Mouse (Mus musculus) right cerebral cortex, postnatal 4 days (tissue): ENCODE measurements around the gene Lrp4.
"Not testable (repeated sequence)": the region's sequence is repeated elsewhere in the genome, so short reads cannot be mapped to it uniquely, and the experiment has no call there.

Experiments
- DNase-seq: peaks from one replicate; pipeline ENCODE4 v3.0.0-alpha.2; 2022

Gene Lrp4

GRCm38 (mm10) chr2:91454434-91454833 is 2.9 kb upstream of the Lrp4 start:
- DNase-seq, result no peak

- no peak for DNase-seq
Observed at GRCm38 (mm10) chr2:91455826-91456225, 1.5 kb upstream of the Lrp4 start.

GRCm38 (mm10) chr2:91456491-91457100 is 715 bp upstream of the Lrp4 start:
- DNase-seq, result no peak

GRCm38 (mm10) chr2:91457656-91458251 is 443 bp downstream of the Lrp4 start:
- peak; percentile 23 for DNase-seq

- peak; percentile 25 for DNase-seq
Observed at GRCm38 (mm10) chr2:91458252-91458672, 951 bp downstream of the Lrp4 start.

DNA sequence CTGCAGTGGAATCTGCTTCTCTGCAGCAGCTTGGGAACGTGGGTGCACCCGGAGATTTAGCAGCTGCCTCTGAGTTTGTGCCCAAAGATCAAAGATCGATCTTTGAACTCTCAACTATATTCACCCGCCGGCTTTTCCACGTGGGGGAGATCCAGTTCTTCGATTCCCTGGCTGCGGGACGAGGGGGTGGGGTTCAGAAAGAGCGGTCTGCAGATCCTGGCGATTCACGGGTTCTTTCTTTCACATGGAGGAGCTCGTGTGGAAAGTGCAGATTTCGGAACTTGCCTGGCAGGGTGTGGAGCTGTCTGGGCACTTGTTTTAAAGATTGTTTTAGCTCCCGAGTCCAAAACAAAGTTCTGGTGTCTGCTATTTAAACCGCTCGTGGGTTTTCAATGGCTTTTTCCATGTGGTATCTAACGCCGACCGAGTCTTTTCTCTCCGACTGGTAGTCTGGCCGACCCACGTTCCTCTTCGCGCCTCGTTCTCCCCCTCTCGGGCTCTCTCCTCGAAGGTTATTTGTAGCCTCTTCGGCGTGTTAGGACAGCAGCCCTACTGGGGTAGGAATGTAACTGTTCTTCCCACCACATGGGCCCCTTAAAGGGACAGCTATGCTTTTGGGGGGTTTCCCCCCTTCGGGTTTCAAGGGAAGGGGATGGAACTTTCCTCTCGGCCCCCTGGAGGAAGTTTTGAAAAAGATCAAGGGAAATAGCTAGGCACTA is 1.5 kb downstream of the Lrp4 start:
- peak; percentile 20 for DNase-seq

GRCm38 (mm10) chr2:91460076-91460475 is 2.8 kb downstream of the Lrp4 start:
- DNase-seq, result no peak

DNA sequence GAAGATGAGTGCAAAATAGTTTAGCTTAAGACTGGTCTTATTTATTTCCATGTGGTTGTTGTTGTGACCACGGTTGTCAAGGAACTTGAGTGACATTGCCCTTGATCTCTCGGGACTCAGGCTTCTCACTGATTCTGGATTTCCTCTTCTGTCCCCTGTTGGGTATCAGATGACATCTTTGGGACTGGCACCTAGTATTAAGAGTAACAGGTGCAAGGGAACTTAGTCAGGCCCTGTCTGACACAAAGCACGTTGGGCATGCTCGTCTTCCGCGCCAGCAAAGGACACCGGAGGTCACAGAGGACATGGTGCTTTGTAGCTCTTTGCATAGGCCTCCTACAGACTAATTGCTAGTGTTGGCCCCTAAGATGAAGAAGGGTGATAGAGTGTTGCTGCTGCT is 3.5 kb downstream of the Lrp4 start:
- no peak for DNase-seq

DNA sequence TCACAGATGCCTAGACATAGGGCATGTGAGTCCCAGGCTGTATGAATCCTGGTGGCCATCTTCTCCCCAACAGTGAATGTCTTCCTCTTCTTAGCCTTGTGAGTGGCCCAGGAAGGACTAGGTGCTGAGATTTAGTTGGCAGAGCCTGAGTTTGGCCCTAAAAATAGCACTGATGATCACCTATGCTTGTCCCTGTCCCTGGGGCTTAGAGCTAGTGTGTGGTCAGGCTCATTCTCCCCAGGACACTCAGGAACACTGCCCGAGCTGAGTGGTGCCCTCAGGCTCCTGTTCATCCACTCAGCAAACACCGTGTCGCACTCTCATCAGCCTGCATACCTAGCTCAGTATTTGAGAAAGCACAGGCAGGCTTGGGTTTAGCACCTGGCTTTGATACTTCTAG is 4.0 kb downstream of the Lrp4 start:
- DNase-seq, result no peak

- DNase-seq, result no peak
Observed at GRCm38 (mm10) chr2:91462196-91462595, 4.9 kb downstream of the Lrp4 start.

DNA sequence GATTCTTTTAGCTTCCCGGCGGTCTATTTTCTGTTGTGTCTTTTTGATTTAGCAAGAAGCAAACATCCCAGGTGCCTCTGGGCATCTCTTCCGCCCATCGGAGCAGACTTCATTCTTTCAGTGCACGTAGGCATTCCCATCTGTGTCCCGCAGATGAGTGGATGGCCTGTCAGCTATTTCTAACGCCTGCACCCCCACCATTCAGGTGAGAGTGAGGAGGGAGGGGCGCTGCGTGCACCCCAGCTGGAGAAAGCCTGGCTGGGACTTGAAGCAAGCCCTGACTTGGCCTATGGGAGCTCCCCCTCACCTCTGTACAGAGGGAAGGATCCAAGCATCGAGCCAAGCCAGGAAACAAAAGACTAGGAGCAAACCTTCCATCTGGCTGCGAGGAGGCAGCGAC is 5.4 kb downstream of the Lrp4 start:
- DNase-seq, result no peak

DNA sequence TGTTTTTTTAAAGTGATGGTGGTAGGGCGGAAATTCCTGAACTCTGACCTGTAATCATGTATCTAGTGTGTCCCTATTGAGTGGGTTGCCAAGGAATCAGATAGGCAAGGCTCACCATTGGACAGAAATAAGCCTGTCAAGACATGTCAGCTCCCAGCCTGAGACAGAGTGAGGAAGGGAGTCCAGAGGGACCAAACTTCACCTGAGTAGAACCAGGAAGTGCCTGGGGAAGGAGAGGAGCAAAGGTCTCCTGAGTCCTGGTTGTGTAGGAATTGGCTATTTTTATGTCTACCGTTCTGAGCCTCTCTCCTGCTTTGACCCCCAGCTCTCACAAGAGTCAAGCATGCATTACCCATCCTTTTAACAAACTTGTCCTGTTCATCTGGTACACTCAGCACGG is 8.6 kb downstream of the Lrp4 start:
- no peak for DNase-seq

- DNase-seq, result no peak
Observed at GRCm38 (mm10) chr2:91467613-91468012, 10.3 kb downstream of the Lrp4 start.

GRCm38 (mm10) chr2:91470055-91470647 is 12.8 kb downstream of the Lrp4 start:
- peak; percentile 37 for DNase-seq

- DNase-seq, result no peak
Observed at GRCm38 (mm10) chr2:91474358-91474757, 17.0 kb downstream of the Lrp4 start.

GRCm38 (mm10) chr2:91475791-91476190 is 18.5 kb downstream of the Lrp4 start:
- DNase-seq, result no peak

- DNase-seq, result peak; percentile 44
Observed at GRCm38 (mm10) chr2:91476251-91476661, 18.9 kb downstream of the Lrp4 start.

DNA sequence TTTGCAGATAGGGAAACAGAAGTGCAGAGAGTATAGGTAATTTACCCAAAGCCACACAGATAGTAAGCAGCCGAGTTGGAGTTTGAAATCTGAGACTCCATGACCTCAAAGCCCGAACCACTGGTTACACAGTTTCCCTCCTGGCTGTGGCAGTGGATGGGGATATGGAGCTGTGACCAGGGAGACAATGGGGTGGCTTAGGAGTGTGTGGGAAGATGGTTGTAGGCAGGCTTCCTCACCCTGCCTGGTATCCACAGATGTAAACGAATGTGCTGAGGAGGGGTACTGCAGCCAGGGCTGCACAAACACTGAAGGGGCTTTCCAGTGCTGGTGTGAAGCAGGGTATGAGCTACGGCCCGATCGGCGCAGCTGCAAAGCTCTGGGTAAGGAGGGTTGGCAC is 19.5 kb downstream of the Lrp4 start:
- DNase-seq, result no peak

- no peak for DNase-seq
Observed at GRCm38 (mm10) chr2:91480399-91480801, 23.1 kb downstream of the Lrp4 start.

- no peak for DNase-seq
Observed at GRCm38 (mm10) chr2:91480805-91481514, 23.6 kb downstream of the Lrp4 start.

DNA sequence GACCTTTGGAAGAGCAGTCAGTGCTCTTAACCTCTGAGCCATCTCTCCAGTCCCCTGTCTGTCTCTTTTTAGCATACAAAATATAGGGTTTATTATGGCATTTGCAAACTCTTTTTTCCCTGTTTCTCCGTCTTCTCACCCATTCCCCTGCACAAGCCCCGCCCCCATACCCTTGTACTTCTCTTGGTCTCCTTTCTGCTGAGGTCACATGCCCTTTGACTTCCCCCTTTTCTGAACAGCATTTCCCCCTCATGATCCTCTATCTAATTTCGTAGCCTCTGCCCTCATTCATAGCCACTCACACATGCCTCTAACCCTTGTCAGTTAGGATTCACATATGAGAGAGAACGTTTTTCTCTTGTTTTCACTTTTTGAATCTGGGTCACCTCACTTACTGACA is 27.4 kb downstream of the Lrp4 start:
- no peak for DNase-seq

- no peak for DNase-seq
Observed at GRCm38 (mm10) chr2:91485256-91485655, 27.9 kb downstream of the Lrp4 start.

DNA sequence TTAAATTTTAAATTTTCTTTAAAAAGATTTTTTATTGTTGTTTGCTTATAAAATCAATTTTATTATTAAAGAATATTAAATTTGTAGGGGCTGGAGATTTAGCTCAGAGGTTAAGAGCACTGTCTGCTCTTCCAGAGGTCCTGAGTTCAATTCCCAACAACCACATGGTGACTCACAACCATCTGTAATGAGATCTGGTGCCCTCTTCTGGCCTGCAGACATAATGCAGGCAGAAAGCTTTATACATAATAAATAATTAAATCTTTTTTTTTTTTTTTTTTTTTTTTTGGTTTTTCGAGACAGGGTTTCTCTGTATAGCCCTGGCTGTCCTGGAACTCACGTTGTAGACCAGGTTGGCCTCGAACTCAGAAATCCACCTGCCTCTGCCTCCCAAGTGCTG is 30.0 kb downstream of the Lrp4 start:
- not testable (repeated sequence) for DNase-seq
